Mouse (Mus musculus) testis, adult 2 months (tissue): ENCODE measurements at regions not wholly inside any gene's neighbourhood (a gene's known extent, or its start where the extent isn't known, plus 50 kb on each side); places are given as distances from the start of the nearest gene placed in this dataset.

ENCODE experiments used
- H3K27ac ChIP-seq: fragments of 200-500 bp; 2 replicates; pipeline ENCODE4 v1.5.1; 2012; ENCODE audit warnings: low read depth, low read length; ENCODE audit not compliant: control insufficient read depth, insufficient read depth
- H3K27me3 ChIP-seq: fragments of 200-500 bp; 2 replicates; pipeline ENCODE4 v1.6.1; 2012; ENCODE audit warnings: mild to moderate bottlenecking, low read length, moderate library complexity; ENCODE audit not compliant: control insufficient read depth, insufficient read depth
- H3K36me3 ChIP-seq: fragments of 200-500 bp; 2 replicates; pipeline ENCODE4 v1.6.1; 2012; ENCODE audit warnings: mild to moderate bottlenecking, low read length; ENCODE audit not compliant: control insufficient read depth, insufficient read depth
- H3K4me1 ChIP-seq: fragments of 200-500 bp; 2 replicates; pipeline ENCODE4 v1.6.1; 2012; ENCODE audit warnings: low read length; ENCODE audit not compliant: control insufficient read depth, insufficient read depth
- H3K4me3 ChIP-seq: fragments of 200-500 bp; 2 replicates; pipeline ENCODE4 v1.5.1; 2012; ENCODE audit warnings: low read depth, mild to moderate bottlenecking, low read length, moderate library complexity, mixed read lengths; ENCODE audit not compliant: control insufficient read depth
- CTCF ChIP-seq: fragments of 200-500 bp; IDR thresholded peaks from 2 replicates; pipeline ENCODE4 v1.5.1; 2012; ENCODE audit warnings: low read depth, mild to moderate bottlenecking, inconsistent platforms, low read length, moderate library complexity; ENCODE audit not compliant: control insufficient read depth, insufficient read depth, insufficient replicate concordance
- POLR2A ChIP-seq: fragments of 200-500 bp; IDR thresholded peaks from 2 replicates; pipeline ENCODE4 v1.6.1; 2012; ENCODE audit warnings: low read depth, mild to moderate bottlenecking, inconsistent platforms, low read length, moderate library complexity; ENCODE audit not compliant: control insufficient read depth

GRCm38 (mm10) chr3:37938870-37939269 is 214.6 kb upstream of the Gm5148 start:
- H3K4me3 ChIP-seq: no peak overlapping the region
- H3K27me3 ChIP-seq: no peaks in the 10 kb centered on the region
- no peak for TF ChIP-seq POLR2A
- TF ChIP-seq CTCF: no peak
- no peaks in the 10 kb centered on the region for H3K36me3 ChIP-seq
- no peaks in the 10 kb centered on the region; the same call in 1 of the 2 replicates for H3K4me1 ChIP-seq
- 0 out of 2 replicates have a peak overlapping the region, but pooled peaks have one; percentile 8 for H3K27ac ChIP-seq

DNA sequence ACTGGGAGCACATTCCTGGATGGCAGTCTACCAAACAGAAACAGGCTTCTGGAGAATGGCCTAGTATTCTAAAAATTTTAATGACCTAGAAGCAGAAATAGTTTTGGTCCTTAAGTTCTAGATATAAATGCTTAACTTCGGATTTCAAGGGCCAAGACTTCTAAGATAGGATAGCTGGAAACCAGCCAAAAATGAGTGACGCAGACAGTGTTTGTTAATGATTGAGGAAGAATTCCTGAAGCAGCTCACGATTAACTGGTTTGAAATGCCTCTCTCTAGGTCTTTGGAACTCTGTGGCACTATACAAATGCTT is 213.9 kb upstream of the Gm5148 start:
- Histone ChIP-seq H3K4me1 (no peaks in the 10 kb centered on the region; the same call in 1 of the 2 replicates), H3K27ac (no peak overlapping the region), H3K4me3 (no peak overlapping the region), H3K36me3 (no peaks in the 10 kb centered on the region), H3K27me3 (no peaks in the 10 kb centered on the region)
- TF ChIP-seq CTCF (no peak), POLR2A (no peak)

- H3K4me1 ChIP-seq: no peaks in the 10 kb centered on the region; the same call in 1 of the 2 replicates
- H3K27ac ChIP-seq: peak overlapping the region; percentile 55; the same call in 1 of the 2 replicates
- no peaks in the 10 kb centered on the region for H3K27me3 ChIP-seq
- TF ChIP-seq CTCF (no peak), POLR2A (no peak)
- no peak overlapping the region for H3K4me3 ChIP-seq
- no peaks in the 10 kb centered on the region for H3K36me3 ChIP-seq
Measured at GRCm38 (mm10) chr3:37937381-37938283, 213.3 kb upstream of the Gm5148 start.

DNA sequence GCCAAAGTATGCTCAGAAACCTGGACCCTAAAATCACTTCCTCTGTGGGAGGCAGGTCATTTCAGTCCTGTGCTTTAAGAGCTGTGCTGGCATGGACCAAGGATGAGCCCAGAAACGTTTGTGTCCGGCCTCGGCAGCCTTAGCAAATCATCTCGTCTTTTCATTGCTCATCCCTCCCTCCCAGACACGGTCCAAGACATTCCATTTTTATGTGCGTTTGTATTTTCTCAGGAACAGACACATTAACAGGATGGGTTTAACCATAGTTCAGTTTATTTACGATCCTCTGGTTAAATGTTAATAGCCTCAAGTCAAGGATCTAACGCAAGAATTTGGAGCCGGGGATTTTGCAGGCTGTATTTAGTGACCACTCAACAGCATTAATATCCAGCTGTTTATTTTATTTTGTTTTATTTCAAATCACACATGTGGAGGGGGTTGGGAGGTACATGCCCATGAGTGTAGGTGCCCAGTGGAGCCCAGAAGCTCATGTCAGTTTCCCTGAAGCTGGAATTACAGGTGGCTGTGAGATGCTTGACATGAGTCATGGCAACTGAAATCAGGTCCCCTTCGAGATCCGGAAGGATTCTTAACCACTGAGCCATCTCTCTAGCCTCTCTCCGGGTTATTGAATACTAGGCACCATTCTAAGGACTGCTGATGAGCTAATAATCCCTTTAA is 212.1 kb upstream of the Gm5148 start:
- Histone ChIP-seq H3K4me3 (no peak overlapping the region), H3K4me1 (no peaks in the 10 kb centered on the region; the same call in 1 of the 2 replicates), H3K27ac (peak overlapping the region; percentile 32), H3K27me3 (no peaks in the 10 kb centered on the region), H3K36me3 (no peaks in the 10 kb centered on the region)
- TF ChIP-seq POLR2A (no peak), CTCF (no peak)

- no peak overlapping the region for H3K4me3 ChIP-seq
- no peaks in the 10 kb centered on the region; the same call in 1 of the 2 replicates for H3K4me1 ChIP-seq
- 0 out of 2 replicates have a peak overlapping the region, but pooled peaks have one; percentile 11 for H3K27ac ChIP-seq
- TF ChIP-seq POLR2A: no peak
- TF ChIP-seq CTCF: no peak
- no peaks in the 10 kb centered on the region for H3K27me3 ChIP-seq
- no peaks in the 10 kb centered on the region for H3K36me3 ChIP-seq
Measured at GRCm38 (mm10) chr3:37934905-37935708, 210.8 kb upstream of the Gm5148 start.

- Histone ChIP-seq H3K27ac (no peak overlapping the region), H3K27me3 (no peaks in the 10 kb centered on the region), H3K4me1 (no peaks in the 10 kb centered on the region; the same call in 1 of the 2 replicates), H3K4me3 (no peak overlapping the region), H3K36me3 (no peaks in the 10 kb centered on the region)
- TF ChIP-seq CTCF (no peak), POLR2A (no peak)
Measured at GRCm38 (mm10) chr3:37934236-37934635, 209.9 kb upstream of the Gm5148 start.

DNA sequence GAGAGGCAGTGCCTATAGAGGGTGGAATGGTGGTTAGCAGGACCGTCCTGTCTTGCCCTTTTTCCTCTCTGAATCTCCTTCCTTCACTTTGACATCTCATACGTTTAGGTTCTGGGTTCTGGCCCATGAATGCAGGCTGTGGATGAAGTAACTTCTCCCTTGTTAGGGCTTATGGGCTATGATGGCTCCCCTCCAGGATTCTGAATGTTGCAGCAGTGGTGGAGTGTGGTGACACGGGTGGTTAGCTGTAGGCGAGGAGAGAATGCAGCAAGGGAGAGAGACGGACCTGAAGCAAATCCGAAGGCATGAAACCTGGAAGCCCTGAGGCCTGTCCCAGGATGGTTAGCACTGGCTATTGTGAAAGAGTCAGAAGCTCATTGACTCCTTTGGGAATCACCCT is 204.4 kb upstream of the Gm5148 start:
- no peaks in the 10 kb centered on the region for H3K27me3 ChIP-seq
- H3K4me3 ChIP-seq: no peak overlapping the region
- H3K36me3 ChIP-seq: no peaks in the 10 kb centered on the region
- H3K4me1 ChIP-seq: no peaks in the 10 kb centered on the region
- no peak overlapping the region for H3K27ac ChIP-seq
- TF ChIP-seq CTCF: no peak
- no peak for TF ChIP-seq POLR2A
